Mouse (Mus musculus) intestine, embryonic 15.5 days (tissue): ENCODE results near the gene Gm5089. TPM values are rescaled to one million over a fixed set of nuclear protein-coding genes. Genes with fewer than 3 reads are reported as not detected.
A peak's percentile ranks its signal among the peaks of the same experiment; 100 is the strongest.

Experiments
- ATAC-seq: fragments of 200-750 bp; cut with Nextera tagmentation; 2 replicates; pipeline ENCODE4 v1.8.0; 2017; ENCODE audit warnings: moderate TSS enrichment, moderate library complexity
- H3K27ac ChIP-seq: fragments of 300-500 bp; sonication (generic); 2 replicates; pipeline ENCODE4 v1.5.1; 2015; ENCODE audit warnings: mild to moderate bottlenecking, inconsistent platforms
- H3K27me3 ChIP-seq: fragments of 300-500 bp; sonication (generic); replicated peaks from 2 replicates; pipeline ENCODE4 v1.6.1; 2015; ENCODE audit warnings: inconsistent platforms
- H3K36me3 ChIP-seq: fragments of 300-500 bp; sonication (generic); 2 replicates; pipeline ENCODE4 v1.6.1; 2015; ENCODE audit warnings: inconsistent platforms
- H3K4me1 ChIP-seq: fragments of 300-500 bp; sonication (generic); replicated peaks from 2 replicates; pipeline ENCODE4 v1.6.1; 2015; ENCODE audit warnings: inconsistent platforms
- H3K4me2 ChIP-seq: fragments of 300-500 bp; sonication (generic); replicated peaks from 2 replicates; pipeline ENCODE4 v1.6.1; 2015; ENCODE audit warnings: mild to moderate bottlenecking, inconsistent platforms
- H3K4me3 ChIP-seq: fragments of 300-500 bp; sonication (generic); replicated peaks from 2 replicates; pipeline ENCODE4 v1.5.1; 2015; ENCODE audit warnings: inconsistent platforms
- H3K9ac ChIP-seq: fragments of 300-500 bp; sonication (generic); 2 replicates; pipeline ENCODE4 v1.6.1; 2015; ENCODE audit warnings: inconsistent platforms
- H3K9me3 ChIP-seq: fragments of 300-500 bp; sonication (generic); 2 replicates; pipeline ENCODE4 v1.6.1; 2016; ENCODE audit warnings: inconsistent platforms
- WGBS: fragments of 180-500 bp; shearing (Covaris S2); methylation state at CpG from one replicate; pipeline ENCODE4 v1.1.7; 2015; 5-methylcytosine and 5-hydroxymethylcytosine counted together
- polyA plus RNA-seq: library from polyadenylated mRNA; unstranded; fragments of >200 nt; fragmentation: Nextera tagmentation; extraction: Ambion mirVana; gene quantifications from 2 replicates; pipeline ENCODE4 v1.2.1, GENCODE M21; 2015

Gene Gm5089
- polyA plus RNA-seq, 1 experiment from 2014 or later, result not detected

DNA sequence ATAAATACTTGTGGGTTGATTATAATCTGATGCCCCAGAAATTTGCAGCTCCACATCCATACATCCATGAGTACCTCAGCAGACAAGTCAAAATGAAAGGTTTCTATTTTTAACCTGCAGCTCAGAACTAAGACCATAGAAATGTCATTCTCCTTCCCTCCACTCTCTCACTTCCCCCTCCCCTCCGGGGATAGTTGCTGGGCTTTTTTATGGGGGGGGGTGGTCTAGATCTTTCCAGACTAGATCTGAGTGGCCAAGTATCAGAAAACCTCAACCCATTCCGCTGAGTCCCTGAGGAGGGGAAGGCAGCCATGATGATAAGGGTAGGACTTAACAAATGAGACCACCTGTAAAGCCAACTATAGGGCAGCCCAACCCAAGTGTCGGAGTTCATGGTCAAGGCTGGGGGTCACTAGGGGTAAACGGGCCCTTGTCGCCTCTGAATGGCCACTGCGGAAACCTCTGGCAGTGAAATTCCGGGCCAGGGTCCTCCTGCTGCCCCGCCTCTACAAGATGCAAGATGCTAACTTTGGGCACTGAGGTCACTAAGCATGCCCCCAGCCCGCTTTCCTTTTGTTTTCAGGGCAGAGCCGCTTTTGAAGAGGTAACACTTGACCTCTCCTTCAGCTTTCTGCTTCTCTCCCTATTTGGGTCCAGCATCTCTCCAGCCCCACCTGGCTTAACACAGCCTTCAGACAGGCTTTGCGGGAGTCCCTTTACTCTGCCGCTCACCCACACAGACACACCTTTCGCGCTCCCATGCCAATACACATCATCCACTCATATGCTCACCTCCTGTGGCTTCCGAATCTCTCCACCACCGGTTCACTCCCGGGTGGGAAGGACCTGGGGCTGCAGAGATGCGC is 32.9 kb upstream of the Gm5089 start:
- peaks cover 74% of the 10 kb centered on the region for H3K27me3 ChIP-seq
- no peaks in the 10 kb centered on the region for H3K36me3 ChIP-seq
- H3K27ac ChIP-seq, result no peak overlapping the region
- 1% methylated on average over 18 of the region's 18 CpGs for WGBS
- no peak overlapping the region for H3K4me3 ChIP-seq
- H3K9me3 ChIP-seq, result no peaks in the 10 kb centered on the region
- H3K4me2 ChIP-seq, result no peak overlapping the region
- ATAC-seq, result no peak
- H3K4me1 ChIP-seq, result no peaks in the 10 kb centered on the region
- no peak overlapping the region for H3K9ac ChIP-seq

DNA sequence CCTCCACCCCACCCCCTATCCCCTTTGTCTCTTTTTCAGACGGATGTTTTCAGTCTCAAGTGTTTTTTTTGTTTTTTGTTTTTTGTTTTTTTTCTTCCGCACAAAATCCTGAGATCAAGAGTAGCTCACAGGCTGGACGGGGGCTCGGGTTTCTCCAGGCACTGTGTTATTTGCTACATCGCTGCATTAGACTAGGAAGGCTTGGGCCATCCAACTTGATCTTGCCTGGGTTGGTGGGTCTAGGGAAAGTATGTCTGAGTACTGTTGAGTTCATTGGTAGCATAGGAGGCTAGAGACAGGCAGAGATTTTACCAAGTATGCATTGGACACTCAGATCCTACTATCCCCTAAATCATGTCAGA is 32.1 kb upstream of the Gm5089 start:
- H3K27ac ChIP-seq, result no peak overlapping the region
- H3K27me3 ChIP-seq, result peaks cover 80% of the 10 kb centered on the region
- H3K4me3 ChIP-seq, result no peak overlapping the region
- no peaks in the 10 kb centered on the region for H3K4me1 ChIP-seq
- H3K9me3 ChIP-seq, result no peaks in the 10 kb centered on the region
- H3K4me2 ChIP-seq, result no peak overlapping the region
- H3K9ac ChIP-seq, result no peak overlapping the region
- ATAC-seq, result no peak
- WGBS, result 5% methylated on average over 5 of the region's 5 CpGs
- no peaks in the 10 kb centered on the region for H3K36me3 ChIP-seq

DNA sequence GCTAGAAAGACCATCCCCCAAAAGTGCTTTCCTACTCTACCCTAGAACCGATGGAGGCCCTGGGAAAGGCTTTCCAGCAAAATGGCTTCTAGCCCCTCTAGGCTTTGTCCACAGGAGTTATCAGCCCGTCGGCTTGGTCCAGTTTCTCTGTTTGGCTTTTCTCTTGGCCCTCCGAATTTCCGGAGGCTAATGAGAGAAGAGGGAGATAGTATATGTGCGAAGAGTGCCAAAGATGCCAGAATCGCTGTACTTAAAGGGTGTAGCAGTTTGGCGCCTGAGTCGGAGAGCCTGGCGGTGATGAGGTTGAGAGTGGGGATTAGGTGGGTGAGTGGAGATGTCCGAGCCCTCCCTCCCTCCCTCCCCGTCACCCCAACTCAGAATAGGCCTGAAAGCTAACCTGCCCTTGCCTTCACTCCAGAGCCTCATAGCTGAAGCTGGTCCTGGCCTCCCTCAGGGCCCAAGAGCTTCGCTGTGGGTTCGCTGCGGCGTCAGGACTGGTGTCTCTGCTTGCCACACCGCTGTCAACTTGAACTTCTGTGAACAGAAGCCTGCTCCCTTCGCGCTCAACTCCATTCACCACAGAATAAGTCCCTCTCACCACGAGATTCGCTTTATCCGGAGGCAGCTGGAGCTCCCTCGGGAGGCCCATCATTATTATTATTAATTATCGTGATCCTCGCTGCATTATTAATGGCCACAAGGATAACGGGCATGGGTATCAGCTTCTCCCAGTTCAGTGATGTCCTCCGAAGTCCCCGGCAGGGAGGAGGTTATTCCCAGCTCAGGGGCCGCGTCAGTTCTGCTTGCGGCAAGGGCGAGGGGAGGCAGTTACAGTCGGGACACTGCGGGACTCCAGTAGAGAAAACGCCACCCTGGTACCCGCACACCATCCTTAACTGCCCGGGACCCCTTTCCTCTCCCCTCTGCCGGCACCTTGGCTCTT is 31.4 kb upstream of the Gm5089 start:
- H3K36me3 ChIP-seq, result no peaks in the 10 kb centered on the region
- no peak for ATAC-seq
- peaks cover 84% of the 10 kb centered on the region for H3K27me3 ChIP-seq
- no peak overlapping the region for H3K4me2 ChIP-seq
- no peak overlapping the region for H3K4me3 ChIP-seq
- H3K4me1 ChIP-seq, result no peaks in the 10 kb centered on the region
- H3K9me3 ChIP-seq, result no peaks in the 10 kb centered on the region
- H3K27ac ChIP-seq, result no peak overlapping the region
- under 1% methylated on average over 38 of the region's 38 CpGs for WGBS
- H3K9ac ChIP-seq, result no peak overlapping the region

DNA sequence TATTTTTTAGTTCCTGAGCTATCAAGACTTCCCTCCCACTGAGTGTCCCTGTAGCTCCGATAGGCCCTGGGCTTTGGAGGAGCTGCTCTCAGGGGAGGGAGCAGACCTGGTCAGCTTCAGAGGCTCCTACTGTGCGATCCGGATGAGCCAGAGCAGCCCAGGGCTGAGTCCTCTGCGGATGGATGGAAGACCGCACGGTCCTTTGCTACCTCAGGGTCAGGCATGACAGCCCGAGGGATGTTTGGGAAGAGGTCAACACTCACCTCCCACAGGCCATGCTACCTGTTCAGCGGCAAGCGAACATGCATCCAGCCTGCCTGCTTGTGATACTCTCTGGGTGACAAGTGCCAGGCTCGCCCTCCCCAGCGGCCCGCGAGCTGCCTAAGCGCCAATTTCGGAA is 30.3 kb upstream of the Gm5089 start:
- no peak for ATAC-seq
- no peaks in the 10 kb centered on the region for H3K36me3 ChIP-seq
- WGBS, result 1% methylated on average over 15 of the region's 15 CpGs

DNA sequence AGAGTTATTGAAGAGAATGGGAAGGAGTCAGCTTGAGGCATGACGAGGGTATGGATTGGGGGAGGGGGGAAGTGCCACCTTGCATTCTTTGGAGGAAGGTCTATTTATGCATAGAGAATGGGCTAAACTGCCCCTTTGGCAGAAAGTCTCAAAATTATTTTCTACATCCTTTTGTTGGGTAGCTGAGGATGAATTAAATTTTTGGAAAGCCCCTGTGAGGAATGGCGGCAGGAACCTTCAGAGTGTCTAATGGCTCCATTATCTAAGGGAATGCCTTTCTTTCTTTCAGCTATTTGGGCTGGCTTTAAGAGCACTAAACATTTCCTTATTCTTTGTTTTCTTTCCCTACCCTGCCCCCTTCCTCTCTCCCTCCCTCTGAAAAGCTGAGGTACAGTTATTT is 29.4 kb upstream of the Gm5089 start:
- H3K36me3 ChIP-seq, result no peaks in the 10 kb centered on the region
- no peak for ATAC-seq
- peaks cover 9% of the 10 kb centered on the region for H3K4me1 ChIP-seq
- no peak overlapping the region for H3K4me3 ChIP-seq
- peaks cover 92% of the 10 kb centered on the region for H3K27me3 ChIP-seq
- no peak overlapping the region for H3K9ac ChIP-seq
- WGBS, result 2% methylated on average over 2 of the region's 2 CpGs
- H3K27ac ChIP-seq, result no peak overlapping the region
- H3K4me2 ChIP-seq, result no peak overlapping the region
- no peaks in the 10 kb centered on the region for H3K9me3 ChIP-seq

More for the DNA sequence above, 30.3 kb upstream of the Gm5089 start:
- Histone ChIP-seq H3K27ac (no peak overlapping the region), H3K4me1 (peaks cover 1% of the 10 kb centered on the region; the same call in 1 of the 2 replicates), H3K27me3 (peaks cover 92% of the 10 kb centered on the region), H3K4me2 (no peak overlapping the region), H3K9me3 (no peaks in the 10 kb centered on the region), H3K4me3 (no peak overlapping the region), H3K9ac (no peak overlapping the region)

DNA sequence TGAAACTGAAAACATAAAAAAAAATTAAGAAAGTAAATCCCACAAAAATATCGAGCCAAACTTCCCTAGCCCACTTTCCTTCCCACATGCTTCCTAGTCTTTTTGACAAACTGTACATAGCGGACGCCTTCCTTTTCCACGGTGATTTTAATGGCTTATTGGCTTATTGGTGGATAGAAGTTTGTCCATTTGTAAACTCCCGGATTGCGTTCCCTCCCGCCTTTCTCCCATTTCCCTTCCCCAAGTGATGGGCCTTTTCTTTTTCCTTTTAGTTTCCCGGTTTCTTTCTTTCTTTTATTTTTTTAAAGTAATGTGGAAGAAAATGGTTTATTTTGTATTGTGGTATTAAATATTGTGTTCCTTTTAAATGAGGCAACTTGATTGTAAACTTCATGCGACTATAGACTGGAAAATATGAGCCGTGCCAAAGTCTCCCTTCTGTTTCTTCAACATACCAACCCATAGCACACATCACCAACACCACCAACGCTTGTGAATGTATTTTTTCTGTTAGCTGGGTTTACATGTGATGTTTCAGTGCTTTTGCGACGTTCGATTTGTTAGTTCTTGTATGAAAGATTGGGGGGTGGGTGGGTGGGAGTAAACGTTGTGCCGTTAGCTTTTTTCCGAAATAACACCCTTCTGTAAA is 28.7 kb upstream of the Gm5089 start:
- Histone ChIP-seq H3K4me3 (no peak overlapping the region), H3K36me3 (no peaks in the 10 kb centered on the region), H3K9me3 (no peaks in the 10 kb centered on the region), H3K4me2 (no peak overlapping the region), H3K4me1 (peaks cover 17% of the 10 kb centered on the region), H3K9ac (no peak overlapping the region), H3K27ac (no peak overlapping the region), H3K27me3 (peaks cover 92% of the 10 kb centered on the region)
- WGBS, result 23% methylated on average over 17 of the region's 17 CpGs
- no peak for ATAC-seq

DNA sequence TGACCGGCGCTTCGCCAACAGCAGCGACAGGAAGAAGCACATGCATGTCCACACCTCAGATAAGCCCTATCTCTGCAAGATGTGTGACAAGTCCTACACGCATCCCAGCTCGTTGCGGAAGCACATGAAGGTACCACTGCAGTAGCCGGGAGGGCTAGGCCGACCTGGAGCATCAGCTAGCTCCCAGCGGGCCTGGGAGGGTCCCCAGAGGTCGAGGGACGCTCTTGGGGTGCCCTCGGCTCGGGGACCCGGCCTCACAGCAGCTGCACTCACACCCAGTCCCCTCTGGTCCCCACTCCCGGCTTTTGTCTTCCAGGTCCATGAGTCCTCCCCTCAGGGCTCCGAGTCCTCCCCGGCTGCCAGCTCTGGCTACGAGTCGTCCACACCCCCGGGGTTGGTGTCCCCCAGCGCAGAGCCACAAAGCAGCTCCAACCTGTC is 27.7 kb upstream of the Gm5089 start:
- Histone ChIP-seq H3K4me1 (peaks cover 25% of the 10 kb centered on the region), H3K27me3 (peaks cover 92% of the 10 kb centered on the region), H3K27ac (no peak overlapping the region), H3K9me3 (no peaks in the 10 kb centered on the region), H3K36me3 (no peaks in the 10 kb centered on the region), H3K4me2 (no peak overlapping the region), H3K4me3 (no peak overlapping the region), H3K9ac (no peak overlapping the region)
- under 1% methylated on average over 22 of the region's 22 CpGs for WGBS
- ATAC-seq, result no peak

DNA sequence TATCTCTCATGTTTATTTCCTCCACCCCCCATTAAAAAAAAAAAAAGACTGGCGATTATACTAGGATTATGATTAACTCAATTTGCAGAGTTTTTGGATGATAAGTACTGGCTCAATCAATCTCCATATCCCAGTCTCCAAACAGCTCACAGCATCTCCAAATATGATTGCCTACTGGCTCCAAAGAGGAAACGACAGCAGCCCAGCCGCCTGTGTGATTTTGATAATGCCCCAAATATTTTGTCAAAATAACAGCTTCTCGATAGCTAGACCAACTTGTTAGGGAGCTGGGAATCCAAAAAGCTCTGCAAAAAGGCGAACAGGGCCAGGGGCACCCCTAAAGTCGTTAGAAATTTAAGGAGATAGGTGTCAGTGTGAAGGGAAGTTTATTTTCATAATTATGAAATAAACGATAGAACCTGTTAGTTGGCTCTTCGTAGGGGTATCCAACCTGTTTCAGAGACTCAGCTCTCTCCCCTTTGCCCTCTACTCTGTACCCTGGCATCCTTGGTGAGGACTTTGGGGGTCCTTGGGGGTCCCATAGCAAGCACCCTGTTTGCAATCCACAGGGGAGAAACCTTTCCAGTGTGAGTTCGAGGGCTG is 27.2 kb upstream of the Gm5089 start:
- H3K9ac ChIP-seq, result no peak overlapping the region
- H3K4me3 ChIP-seq, result no peak overlapping the region
- ATAC-seq, result no peak

DNA sequence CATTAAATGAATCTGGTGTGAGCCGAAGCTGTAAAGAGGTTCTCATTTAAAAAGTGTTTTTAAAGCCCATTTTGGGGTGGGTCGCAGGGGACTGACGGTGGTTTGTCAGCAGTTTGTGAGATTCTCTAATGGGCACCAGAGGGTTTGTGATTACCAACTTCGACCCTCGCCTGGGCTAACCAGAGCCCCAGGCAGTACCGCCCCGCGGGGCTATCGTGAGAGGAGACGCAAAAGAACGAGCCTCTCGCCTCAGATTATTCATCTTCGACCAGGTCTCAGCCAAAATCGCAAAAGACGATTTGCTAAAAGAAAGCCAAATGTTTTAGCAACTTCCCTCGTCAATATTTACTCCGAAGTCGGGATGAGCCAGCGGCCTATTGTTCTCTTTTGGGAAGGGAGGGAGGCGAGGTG is 26.4 kb upstream of the Gm5089 start:
- H3K27me3 ChIP-seq, result peaks cover 92% of the 10 kb centered on the region
- H3K27ac ChIP-seq, result no peak overlapping the region
- no peak overlapping the region for H3K4me2 ChIP-seq
- ATAC-seq, result no peak
- WGBS, result 1% methylated on average over 20 of the region's 20 CpGs
- H3K36me3 ChIP-seq, result no peaks in the 10 kb centered on the region
- H3K4me3 ChIP-seq, result no peak overlapping the region
- peaks cover 25% of the 10 kb centered on the region for H3K4me1 ChIP-seq
- no peaks in the 10 kb centered on the region for H3K9me3 ChIP-seq
- H3K9ac ChIP-seq, result no peak overlapping the region

More for the DNA sequence above, 27.2 kb upstream of the Gm5089 start:
- H3K4me1 ChIP-seq, result peaks cover 25% of the 10 kb centered on the region
- H3K27me3 ChIP-seq, result peaks cover 92% of the 10 kb centered on the region
- H3K36me3 ChIP-seq, result no peaks in the 10 kb centered on the region
- H3K27ac ChIP-seq, result no peak overlapping the region
- H3K4me2 ChIP-seq, result no peak overlapping the region
- no peaks in the 10 kb centered on the region for H3K9me3 ChIP-seq
- 2% methylated on average over 9 of the region's 9 CpGs for WGBS

DNA sequence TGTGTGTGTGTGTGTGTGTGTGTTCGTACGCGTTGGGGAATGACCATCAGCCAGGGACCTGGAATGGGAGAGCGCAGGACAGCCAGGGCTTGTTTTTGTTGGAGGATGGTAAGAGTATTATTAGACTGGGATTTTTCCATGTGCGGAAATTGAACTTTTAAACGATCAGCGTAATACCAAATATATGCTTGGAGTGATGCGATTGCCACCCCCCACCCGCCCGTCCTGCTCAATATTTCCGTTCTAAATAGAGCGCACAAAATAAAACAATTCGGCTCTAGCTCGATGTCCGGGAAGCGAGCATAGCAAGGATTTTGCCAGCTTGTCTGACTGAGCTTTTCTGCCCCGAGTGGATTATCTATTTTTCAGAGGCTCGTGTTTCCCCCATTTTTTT is 25.9 kb upstream of the Gm5089 start:
- Histone ChIP-seq H3K9ac (no peak overlapping the region), H3K27ac (no peak overlapping the region), H3K27me3 (peaks cover 90% of the 10 kb centered on the region), H3K4me2 (no peak overlapping the region), H3K4me3 (no peak overlapping the region), H3K4me1 (peaks cover 25% of the 10 kb centered on the region), H3K36me3 (no peaks in the 10 kb centered on the region), H3K9me3 (no peaks in the 10 kb centered on the region)
- 2% methylated on average over 18 of the region's 18 CpGs for WGBS
- no peak for ATAC-seq

DNA sequence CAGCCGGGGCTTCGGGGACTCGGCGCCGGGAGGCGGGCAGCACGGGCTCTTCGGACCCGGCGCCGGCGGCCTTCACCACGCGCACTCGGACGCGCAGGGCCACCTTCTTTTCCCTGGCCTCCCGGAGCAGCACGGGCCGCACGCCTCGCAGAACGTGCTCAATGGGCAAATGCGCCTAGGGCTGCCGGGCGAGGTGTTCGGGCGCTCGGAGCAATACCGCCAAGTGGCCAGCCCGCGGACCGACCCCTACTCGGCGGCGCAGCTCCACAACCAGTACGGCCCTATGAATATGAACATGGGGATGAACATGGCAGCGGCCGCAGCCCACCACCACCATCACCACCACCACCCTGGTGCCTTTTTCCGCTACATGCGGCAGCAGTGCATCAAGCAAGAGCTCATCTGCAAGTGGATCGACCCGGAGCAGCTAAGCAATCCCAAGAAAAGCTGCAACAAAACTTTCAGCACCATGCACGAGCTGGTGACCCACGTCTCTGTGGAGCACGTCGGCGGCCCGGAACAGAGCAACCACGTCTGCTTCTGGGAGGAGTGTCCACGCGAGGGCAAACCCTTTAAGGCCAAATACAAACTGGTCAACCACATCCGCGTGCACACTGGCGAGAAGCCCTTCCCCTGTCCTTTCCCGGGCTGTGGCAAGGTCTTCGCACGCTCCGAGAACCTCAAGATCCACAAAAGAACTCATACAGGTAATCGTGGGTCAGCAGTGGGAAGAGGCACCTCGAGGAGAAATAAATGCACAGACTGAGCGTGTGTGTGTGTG is 25.3 kb upstream of the Gm5089 start:
- H3K27me3 ChIP-seq, result peaks cover 90% of the 10 kb centered on the region
- H3K4me1 ChIP-seq, result peaks cover 25% of the 10 kb centered on the region
- no peaks in the 10 kb centered on the region for H3K9me3 ChIP-seq
- H3K27ac ChIP-seq, result no peak overlapping the region
- WGBS, result 1% methylated on average over 62 of the region's 62 CpGs
- peak overlapping the region; percentile 75 for H3K4me2 ChIP-seq
- H3K9ac ChIP-seq, result no peak overlapping the region
- peak; percentile 29; the same call in 1 of the 2 replicates for ATAC-seq
- peak overlapping the region; percentile 32 for H3K4me3 ChIP-seq
- H3K36me3 ChIP-seq, result no peaks in the 10 kb centered on the region
